Mouse (Mus musculus): ENCODE results near the gene Rbms3.

DNA sequence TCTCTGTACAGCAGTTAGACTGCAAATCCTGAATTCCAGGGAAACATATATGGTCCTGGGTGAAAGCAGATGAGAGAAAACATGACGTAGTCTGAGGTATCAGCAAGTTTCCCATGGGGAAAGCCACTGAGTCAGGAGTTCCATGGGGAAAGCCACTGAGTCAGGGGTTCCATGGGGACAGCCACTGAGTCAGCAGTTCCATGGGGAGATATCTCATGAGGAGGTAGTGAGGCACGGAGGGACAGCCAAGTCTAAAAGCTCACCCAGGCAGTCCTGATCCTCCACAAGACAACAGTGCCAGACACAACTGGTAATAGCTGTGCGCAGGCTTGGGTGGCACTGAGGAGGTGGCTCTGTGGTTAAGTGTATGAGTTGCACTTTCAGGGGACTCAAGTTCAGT is 682.9 kb downstream of the Rbms3 start:
- TF ChIP-seq MXI1 (IDR thresholded peaks at IDR 0.05; ENCODE audit: low read depth, low read length), result no peak
- no peak for TF ChIP-seq CTCF (conservative IDR thresholded peaks at IDR 0.05 in 1 of 2, IDR thresholded peaks at IDR 0.05 in 1 of 2; ENCODE audit: low read depth in 2 of 2, low read length in 2 of 2)
- TF ChIP-seq SIN3A (IDR thresholded peaks at IDR 0.05; ENCODE audit: low read length), result no peak
- TF ChIP-seq RAD21 (IDR thresholded peaks at IDR 0.05; ENCODE audit: low read depth, low read length), result no peak
- TF ChIP-seq POLR2A (IDR thresholded peaks at IDR 0.05; ENCODE audit: low read depth, low read length), result no peak
- no peak for TF ChIP-seq MAX (IDR thresholded peaks at IDR 0.05; ENCODE audit: low read length)
- TF ChIP-seq E2F4 (IDR thresholded peaks at IDR 0.05; ENCODE audit: insufficient replicate concordance, low read depth, low read length), result no peak
- no peak for TF ChIP-seq USF2 (conservative IDR thresholded peaks at IDR 0.05; ENCODE audit: low read depth, low read length)
